Mouse (Mus musculus) cerebellum, adult (tissue): Measurements from ENCODE around the gene Olfr1410.

ENCODE experiments used
- ATAC-seq: cut with Nextera tagmentation; 2 replicates; pipeline ENCODE4 v1.9.2; 2017; ENCODE audit warnings: mild to moderate bottlenecking, moderate library complexity, mixed read lengths; ENCODE audit not compliant: insufficient number of reproducible peaks, low FRiP score, low TSS enrichment

Olfr1410 gene

DNA sequence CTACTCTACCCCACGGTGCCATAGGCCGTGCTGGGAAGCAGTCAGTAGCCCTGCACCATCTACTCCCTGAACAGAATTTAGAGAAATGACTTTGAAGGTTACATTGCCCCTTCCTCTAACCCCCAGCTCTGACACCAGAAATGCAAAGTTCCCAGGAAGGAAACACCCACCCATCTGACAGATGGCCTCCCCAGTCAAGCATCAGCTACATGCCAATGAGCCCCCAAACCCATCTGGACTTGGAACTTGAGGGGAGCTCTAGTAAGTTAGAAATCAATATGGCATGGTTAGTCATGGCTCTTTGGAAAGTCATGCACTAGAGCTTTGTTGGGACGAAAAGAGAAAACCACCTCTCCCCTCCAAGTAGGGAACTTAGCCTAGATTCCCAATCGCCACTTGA is 33.2 kb downstream of the Olfr1410 start:
- ATAC-seq: no peak

DNA sequence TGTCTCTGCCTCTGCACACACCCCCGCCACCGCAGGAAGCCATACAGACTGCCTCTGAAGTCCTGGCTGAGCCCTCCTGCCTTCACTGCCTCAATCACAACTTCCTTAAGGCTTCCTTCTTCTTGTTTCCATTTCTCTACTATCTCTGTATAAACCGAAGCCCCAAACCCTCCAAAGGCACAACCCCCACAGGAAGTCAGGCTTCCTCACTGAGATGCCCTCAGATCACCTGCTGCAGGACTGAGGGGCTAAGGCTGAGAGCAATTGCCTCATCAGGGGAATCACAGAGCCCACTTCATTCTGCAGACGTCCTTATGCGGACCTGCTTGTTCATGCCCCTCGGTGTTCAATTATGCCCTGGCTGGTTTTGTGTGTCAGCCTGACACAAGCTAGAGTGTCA is 34.8 kb downstream of the Olfr1410 start:
- no peak for ATAC-seq

DNA sequence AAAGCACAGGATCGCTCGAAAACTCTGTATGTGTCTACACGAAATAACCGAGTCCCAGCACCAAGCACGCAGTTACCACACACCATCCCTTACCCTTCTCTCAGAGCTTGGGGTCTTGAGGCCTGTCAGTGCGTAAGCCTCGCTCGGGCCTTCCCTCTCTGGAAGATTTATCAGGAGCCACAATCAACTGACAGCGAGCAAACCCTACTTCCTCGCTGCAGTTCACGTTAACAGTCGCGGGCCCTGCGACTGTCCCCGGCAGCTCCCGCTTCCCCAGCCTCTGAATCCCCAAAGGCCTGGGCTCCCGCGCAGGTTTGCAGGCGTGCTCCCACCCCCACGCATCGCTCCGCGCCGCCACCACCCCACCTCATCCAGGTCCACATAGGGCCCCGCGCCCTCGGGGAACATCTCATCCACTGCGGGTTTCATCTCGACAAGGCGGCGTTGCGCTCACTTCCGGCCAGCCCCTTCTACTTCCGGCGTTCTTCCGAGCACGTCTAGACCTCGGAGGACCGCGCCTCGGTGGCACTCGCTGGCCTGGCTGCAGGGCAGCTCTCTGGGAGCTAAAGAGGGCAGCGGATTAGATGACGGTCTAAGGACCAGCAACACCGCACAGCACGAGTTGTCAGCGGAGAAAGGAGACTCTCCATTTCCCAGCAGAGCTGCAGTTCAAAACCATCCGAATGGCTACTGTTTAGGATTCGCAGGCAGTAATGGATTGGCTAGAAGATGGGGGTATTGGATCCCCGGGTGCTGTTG is 36.1 kb downstream of the Olfr1410 start, which contains the start of gene Cops9:
Cops9 (minus strand) TSS at position 472 of the 759 bp plus-strand sequence.
- ATAC-seq: peak; percentile 92

DNA sequence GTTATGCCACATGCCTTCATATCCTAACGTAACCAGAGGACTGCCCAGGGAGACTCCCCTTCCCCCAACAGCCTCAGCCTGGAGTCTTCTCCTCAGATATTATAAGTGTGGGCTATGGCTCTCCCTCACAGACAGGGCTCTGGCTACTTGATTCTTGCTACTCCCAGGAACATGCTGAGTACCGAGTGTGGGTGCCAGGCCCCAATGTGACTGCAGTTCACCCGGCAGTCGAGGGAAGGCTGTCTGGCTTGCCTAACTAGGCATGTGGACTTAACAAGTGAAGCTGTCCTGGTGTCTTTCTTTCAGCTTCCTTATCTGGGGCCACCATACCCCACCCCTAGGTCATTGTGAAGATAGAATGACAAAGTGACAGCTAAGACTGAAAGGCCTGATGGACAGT is 38.1 kb downstream of the Olfr1410 start:
- no peak for ATAC-seq

DNA sequence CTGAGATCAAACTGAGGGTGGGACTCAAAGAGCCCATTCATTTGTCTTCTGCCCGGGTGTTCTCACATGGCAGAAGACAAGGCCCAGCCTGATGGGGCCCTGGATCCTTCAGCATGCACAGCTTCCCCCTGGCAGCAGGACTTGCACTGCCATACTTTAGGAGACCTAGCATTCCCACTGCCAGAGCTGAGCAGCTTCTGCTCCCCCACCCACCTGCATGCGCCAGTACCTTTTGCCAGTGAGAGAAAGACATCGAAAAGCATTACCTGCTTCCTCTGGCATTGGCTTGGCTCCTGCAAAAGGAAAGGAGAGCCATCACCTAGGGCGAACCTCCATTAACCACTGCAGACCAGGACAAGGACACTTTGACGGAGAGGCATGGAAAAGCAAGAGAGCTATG is 39.3 kb downstream of the Olfr1410 start:
- no peak for ATAC-seq

DNA sequence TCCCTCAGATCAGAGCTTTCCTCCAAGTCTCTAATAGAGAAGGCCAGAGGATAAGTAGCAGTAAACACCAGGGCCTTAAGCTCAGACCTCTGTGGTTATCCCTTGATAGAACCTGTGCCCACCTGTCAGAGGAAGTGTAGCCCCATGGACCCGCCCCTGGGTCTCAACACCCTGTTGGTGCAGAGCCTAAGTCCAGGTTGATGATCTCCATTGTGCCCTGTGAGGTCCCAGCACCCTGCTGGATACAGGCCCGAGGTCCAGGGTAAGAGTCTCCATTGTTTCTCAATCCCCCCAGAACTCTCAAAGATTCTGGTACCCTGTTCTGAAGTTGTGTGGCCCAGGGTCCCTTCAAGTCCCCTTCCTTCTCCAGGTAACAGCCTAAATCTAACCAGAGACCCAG is 40.5 kb downstream of the Olfr1410 start:
- ATAC-seq: no peak

DNA sequence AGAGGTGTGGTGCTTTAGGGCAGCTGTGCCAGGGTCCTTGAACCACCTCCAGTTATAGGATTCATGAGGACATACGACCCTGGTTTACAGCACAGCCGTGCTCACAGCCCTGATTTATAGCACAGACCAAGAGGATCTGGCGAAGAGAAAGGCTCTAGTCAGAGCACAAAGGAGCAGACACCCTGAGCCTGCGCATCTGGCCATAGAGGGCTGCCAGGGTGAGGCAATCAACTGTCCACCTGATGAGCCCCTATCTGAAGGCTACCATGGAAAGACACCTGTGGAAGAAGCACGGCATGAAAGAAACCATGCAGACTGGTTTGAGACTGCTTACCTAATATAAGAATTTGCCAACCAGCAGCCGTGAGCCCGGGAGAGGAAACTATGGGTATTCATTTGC is 41.0 kb downstream of the Olfr1410 start:
- no peak for ATAC-seq

DNA sequence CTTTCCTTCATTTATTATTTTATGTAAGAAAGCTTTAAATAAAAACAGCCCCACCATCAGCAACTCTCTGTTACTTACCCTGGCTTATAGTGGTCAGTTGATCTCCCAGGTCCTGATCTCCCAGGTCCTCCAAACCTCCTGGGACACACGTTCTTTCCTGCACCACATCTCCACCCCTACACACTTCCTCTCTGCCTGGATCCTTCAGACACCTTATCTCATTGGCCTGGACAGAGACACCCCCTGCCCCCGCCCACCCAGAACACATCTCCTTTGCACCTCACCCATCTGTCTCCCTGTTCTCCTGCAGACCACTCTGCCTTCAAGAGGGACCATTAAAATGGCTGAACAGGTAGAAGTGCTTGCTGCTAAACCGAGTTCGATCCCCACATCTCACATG is 41.4 kb downstream of the Olfr1410 start:
- no peak for ATAC-seq

DNA sequence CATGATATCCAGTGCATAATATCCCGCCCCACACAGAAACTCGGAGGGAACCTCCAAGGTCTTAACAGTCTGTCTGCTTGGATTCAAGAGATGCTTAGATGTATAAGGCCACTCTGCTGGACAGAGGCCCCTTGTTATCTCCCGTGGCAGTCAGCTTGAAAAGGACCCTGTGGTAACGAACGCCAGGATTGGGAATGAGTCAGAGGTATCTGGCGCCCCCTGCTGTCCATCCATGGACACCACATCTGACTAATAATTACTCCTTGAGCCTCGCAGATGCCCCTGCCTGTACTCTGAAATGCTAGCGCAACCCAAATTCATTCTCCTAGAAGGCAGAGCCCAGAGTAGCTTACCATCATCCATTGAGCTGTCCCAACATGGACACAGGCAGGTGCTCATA is 42.2 kb downstream of the Olfr1410 start:
- ATAC-seq: peak; percentile 71; the same call in 1 of the 2 replicates

DNA sequence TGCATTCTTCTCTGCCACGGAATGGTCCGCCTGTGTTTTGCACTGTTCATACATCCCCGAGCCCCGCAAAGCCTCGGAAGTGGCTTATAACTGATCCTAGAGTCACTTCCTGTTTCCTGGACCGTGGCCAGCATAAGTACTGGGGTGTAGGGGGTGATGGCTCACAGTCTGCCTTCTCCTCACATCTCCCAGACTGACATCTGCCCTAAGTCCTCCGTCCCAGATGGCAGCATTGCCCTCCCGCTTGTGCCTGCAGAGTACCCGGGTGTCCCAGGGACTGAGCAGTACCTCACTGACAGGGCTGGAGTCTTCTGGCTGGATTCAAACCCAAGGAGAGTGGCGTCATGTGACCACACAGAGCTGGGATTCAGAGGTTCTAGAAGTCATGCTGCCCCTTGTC is 42.6 kb downstream of the Olfr1410 start:
- ATAC-seq: no peak

DNA sequence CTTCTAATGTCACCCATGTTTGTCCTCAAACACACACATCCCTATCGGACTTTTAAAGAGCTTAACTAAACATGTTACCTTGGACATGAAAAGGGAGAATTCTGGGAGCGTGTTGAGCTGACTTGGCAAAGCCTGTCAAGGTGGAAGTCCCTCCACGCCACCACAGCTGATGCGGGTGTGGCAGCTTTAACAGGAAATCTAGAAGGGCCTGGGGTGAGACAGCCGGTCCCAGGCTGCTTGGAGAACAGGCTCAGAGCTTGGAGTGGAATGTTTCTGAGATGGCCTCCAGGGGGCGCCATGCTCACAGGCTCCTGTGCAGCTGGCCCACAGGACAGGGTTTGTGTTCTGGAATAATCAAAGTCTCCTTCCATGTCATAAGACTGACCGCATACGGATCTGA is 43.1 kb downstream of the Olfr1410 start, which contains the start of gene Otos:
Otos (minus strand) TSS at position 169 of the 400 bp plus-strand sequence.
- ATAC-seq: peak; percentile 54

DNA sequence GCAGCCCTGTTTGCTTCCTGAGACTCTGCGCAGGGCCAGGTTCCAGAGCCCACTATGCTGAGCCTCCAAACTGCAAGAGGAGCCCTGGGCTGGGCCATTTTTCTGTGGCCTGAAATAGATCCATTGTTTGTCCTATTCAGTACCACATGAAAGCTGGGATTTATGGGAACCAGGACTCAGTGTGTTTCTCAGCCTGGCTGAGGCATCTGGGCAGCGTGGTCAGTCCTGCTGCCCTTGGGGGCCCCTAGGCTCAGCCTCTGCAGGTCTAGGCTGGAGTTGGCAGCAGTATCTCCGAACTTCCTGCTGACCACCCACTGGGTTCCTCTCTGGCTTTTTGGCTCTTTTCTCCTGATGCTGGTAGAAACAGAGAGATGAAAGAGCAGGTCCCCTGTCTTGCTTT is 45.9 kb downstream of the Olfr1410 start:
- ATAC-seq: no peak

DNA sequence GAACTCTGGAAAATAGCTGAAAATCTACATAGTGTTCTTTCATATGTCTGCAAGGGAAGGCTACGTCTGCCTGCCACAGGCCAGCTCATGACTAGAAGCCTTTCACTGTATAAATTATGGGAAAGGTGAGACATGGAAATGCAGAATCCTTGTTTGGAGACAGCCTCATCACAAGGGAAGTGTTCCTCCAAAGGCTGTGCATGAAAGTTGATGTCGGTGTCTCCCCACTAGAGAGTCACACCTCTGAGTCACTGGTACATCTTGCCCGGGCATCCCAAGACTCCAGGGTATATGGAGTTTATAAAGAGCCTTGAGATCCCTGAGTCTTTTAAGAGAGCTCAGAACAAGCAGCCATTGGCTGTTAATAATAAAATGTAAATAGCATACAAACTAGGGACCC is 47.6 kb downstream of the Olfr1410 start:
- ATAC-seq: no peak

DNA sequence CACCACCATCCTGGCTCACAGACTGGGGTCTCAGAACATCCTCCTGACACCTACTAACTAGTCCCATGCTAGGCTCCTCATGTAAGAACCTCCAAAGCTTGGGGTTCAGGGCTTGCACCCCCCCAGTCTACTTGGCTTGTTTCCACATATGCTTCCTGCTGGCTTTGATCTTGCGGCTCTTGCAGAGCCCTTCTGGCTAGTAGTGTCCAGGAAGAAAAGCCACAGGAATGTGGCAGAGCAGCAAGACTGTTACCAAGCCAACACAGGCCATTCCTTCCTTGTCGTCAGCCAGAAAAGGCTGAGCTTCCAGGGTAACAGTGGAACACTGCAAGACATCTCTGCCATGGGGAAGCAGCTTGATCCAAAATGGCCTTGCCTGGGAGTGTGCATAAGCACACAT is 49.1 kb downstream of the Olfr1410 start:
- ATAC-seq: no peak

DNA sequence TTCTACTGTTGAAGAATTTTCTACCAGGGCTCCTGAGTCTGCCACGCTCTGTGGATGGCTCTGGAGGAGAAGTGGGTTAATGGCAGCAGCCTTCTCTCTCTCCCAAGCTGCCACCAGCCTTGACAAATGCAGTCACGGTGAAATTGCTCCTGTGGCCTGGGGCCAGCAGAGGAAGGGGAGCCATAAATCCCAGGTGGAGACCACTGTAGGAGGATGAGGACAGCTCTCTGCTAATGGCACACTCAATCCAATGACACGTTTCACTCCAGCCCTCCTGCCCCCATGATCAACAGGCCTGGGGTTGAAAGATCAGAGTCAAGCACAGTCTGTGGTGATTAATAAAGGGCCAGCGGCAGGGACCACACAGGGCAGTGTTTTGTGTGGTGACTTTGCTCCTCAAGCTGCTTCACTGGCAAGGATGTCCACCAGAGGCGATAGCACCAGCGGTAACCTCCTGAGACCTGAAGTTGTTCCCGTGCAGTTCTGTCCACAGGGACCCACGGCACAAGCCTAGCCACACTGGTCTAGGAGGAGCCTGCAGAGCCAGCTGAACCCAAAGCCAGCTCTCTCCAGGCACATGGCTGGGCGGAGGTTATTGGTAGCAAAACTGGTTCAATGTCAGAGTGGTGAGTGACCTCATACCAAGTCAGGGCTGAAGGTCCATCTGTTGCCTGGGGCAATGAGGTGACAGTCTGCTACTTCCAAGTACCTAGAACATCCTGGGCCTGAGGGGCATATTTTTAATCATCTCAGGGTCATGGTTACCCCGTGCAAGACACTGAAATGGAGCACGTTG is 51.6 kb downstream of the Olfr1410 start:
- ATAC-seq: no peak

DNA sequence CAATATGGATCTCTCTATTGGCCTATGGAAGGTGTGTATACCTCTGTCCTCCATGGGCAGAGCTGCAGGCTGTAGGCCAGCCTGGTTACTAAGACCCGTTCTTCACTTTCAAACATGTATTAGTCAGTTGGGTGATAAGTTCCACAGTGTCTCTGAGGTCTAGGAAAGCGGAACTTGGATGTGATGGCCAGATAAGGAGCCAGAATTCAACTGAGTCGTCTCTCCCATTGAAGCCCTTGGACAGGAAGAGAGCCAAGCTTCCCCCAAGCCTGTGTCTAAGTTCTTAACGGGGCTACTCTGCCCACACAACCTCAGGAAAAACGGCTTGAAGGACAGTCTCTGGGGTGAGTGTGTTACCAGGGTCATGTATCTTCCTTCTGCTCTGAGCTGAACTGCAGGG is 53.8 kb downstream of the Olfr1410 start:
- no peak for ATAC-seq
